Mouse (Mus musculus) midbrain, postnatal 0 days (tissue): ENCODE results near the gene Ctdspl. TPM values are rescaled to one million over a fixed set of nuclear protein-coding genes. Genes with fewer than 3 reads are reported as not detected.

Experiments used
- ATAC-seq: fragments of 200-750 bp; cut with Nextera tagmentation; 2 replicates; pipeline ENCODE4 v1.8.0; 2017; ENCODE audit warnings: moderate number of reproducible peaks, mild to moderate bottlenecking, moderate TSS enrichment, moderate library complexity; ENCODE audit not compliant: low FRiP score
- DNase-seq: peaks from one replicate; pipeline ENCODE4 v3.0.0-alpha.2; 2015; ENCODE audit warnings: low spot score
- H3K27ac ChIP-seq: fragments of 300-500 bp; sonication (generic); 2 replicates; pipeline ENCODE4 v1.5.1; 2014; ENCODE audit warnings: low read depth, mild to moderate bottlenecking, low read length, mixed read lengths
- H3K27me3 ChIP-seq: fragments of 300-500 bp; sonication (generic); 2 replicates; pipeline ENCODE4 v1.6.1; 2014; ENCODE audit warnings: low read length, control low read depth, mixed read lengths; ENCODE audit not compliant: insufficient read depth
- H3K36me3 ChIP-seq: fragments of 300-500 bp; sonication (generic); 2 replicates; pipeline ENCODE4 v1.6.1; 2014; ENCODE audit warnings: low read length, control low read depth, mixed read lengths; ENCODE audit not compliant: insufficient read depth
- H3K4me1 ChIP-seq: fragments of 300-500 bp; sonication (generic); 2 replicates; pipeline ENCODE4 v1.6.1; 2014; ENCODE audit warnings: mild to moderate bottlenecking, control low read depth, antibody characterized with exemption, low read length, mixed read lengths; ENCODE audit not compliant: insufficient read depth
- H3K4me2 ChIP-seq: fragments of 300-500 bp; sonication (generic); 2 replicates; pipeline ENCODE4 v1.6.1; 2014; ENCODE audit warnings: low read depth, mild to moderate bottlenecking, low read length, mixed read lengths; ENCODE audit not compliant: poor library complexity, severe bottlenecking
- H3K4me3 ChIP-seq: fragments of 300-500 bp; sonication (generic); 2 replicates; pipeline ENCODE4 v1.5.1; 2014; ENCODE audit warnings: low read depth, mild to moderate bottlenecking, low read length, moderate library complexity
- H3K9ac ChIP-seq: fragments of 300-500 bp; sonication (generic); replicated peaks from 2 replicates; pipeline ENCODE4 v1.6.1; 2014; ENCODE audit warnings: mild to moderate bottlenecking, low read length, moderate library complexity, mixed read lengths; ENCODE audit not compliant: poor library complexity, severe bottlenecking
- H3K9me3 ChIP-seq: fragments of 300-500 bp; sonication (generic); 2 replicates; pipeline ENCODE4 v1.6.1; 2016; ENCODE audit warnings: low read length, control low read depth
- CTCF ChIP-seq: IDR thresholded peaks from 2 replicates; pipeline ENCODE4 v1.5.1; 2016; ENCODE audit warnings: antibody characterized with exemption, mild to moderate bottlenecking
- WGBS: fragments of 180-500 bp; shearing (Covaris S2); extraction: QIAGEN DNeasy Blood & Tissue Kit; methylation state at CpG from one replicate; pipeline ENCODE4 v1.1.7; 2014; 5-methylcytosine and 5-hydroxymethylcytosine counted together
- polyA plus RNA-seq: library from polyadenylated mRNA; unstranded; fragments of >200 nt; fragmentation: Nextera tagmentation; extraction: Ambion mirVana; gene quantifications from 2 replicates; pipeline ENCODE4 v1.2.1, GENCODE M21; 2015
- total RNA-seq: library from RNA; depleted of rRNA; stranded (reverse); fragments of >200 nt; gene quantifications from 2 replicates; pipeline ENCODE4 v1.2.3, GENCODE M21; 2014

Ctdspl gene
- total and polyA plus RNA-seq, 2 experiments from 2014 or later = 7.1 to 11.9 TPM

GRCm38 (mm10) chr9:118975758-118976157, 49.5 kb downstream of the Ctdspl start:
- no peak for DNase-seq
- ATAC-seq = no peak
- Histone ChIP-seq H3K27me3 (no peaks in the 10 kb centered on the region), H3K4me3 (no peak overlapping the region), H3K27ac (no peak overlapping the region), H3K4me2 (no peak overlapping the region), H3K9me3 (no peaks in the 10 kb centered on the region), H3K36me3 (no peaks in the 10 kb centered on the region), H3K4me1 (peaks cover 4% of the 10 kb centered on the region; the same call in 1 of the 2 replicates), H3K9ac (no peak overlapping the region)
- no peak for TF ChIP-seq CTCF
- 44% methylated on average over 9 of the region's 9 CpGs for WGBS

GRCm38 (mm10) chr9:118976561-118976960, 50.3 kb downstream of the Ctdspl start:
- H3K4me2 ChIP-seq = no peak overlapping the region
- H3K9ac ChIP-seq = no peak overlapping the region
- ATAC-seq (no peak), DNase-seq (no peak)
- H3K9me3 ChIP-seq = no peaks in the 10 kb centered on the region
- no peaks in the 10 kb centered on the region for H3K36me3 ChIP-seq
- no peak overlapping the region for H3K4me3 ChIP-seq
- H3K27ac ChIP-seq = no peak overlapping the region
- H3K4me1 ChIP-seq = peaks cover 4% of the 10 kb centered on the region; the same call in 1 of the 2 replicates
- H3K27me3 ChIP-seq = no peaks in the 10 kb centered on the region
- WGBS = 80% methylated on average over 7 of the region's 7 CpGs
- TF ChIP-seq CTCF = no peak

- no peak overlapping the region for H3K4me3 ChIP-seq
- DNase-seq = no peak
- no peak for ATAC-seq
- H3K36me3 ChIP-seq = no peaks in the 10 kb centered on the region
- H3K4me1 ChIP-seq = peaks cover 4% of the 10 kb centered on the region; the same call in 1 of the 2 replicates
- H3K9ac ChIP-seq = no peak overlapping the region
- TF ChIP-seq CTCF = no peak
- H3K9me3 ChIP-seq = no peaks in the 10 kb centered on the region
- H3K27ac ChIP-seq = no peak overlapping the region
- no peak overlapping the region for H3K4me2 ChIP-seq
- H3K27me3 ChIP-seq = no peaks in the 10 kb centered on the region
- WGBS = 98% methylated on average over 7 of the region's 7 CpGs
These were observed 51.2 kb downstream of the Ctdspl start for GRCm38 (mm10) chr9:118977425-118977824.

DNA sequence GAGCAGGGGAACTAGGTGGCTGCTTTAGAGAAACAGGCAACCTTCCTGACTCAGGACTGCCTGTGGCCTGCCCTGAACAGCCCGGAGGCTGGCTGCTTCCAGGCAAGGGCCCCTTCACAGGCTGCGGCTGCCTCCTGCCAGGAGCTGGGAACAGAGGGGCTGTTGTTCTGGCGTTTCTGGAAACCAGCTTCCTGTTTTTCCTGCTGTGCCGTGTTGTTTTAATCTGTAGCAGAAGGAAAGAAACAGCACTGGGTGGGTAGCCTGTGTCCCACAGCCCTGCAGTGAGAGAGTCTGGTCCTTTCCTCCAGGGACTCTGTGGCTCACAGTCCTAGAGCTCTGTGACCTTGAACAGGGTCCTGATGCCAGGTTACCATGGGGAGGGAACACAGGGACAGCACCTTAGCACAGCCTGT, 54.2 kb downstream of the Ctdspl start:
- H3K9me3 ChIP-seq = no peaks in the 10 kb centered on the region
- H3K4me1 ChIP-seq = peaks cover 8% of the 10 kb centered on the region; the same call in 1 of the 2 replicates
- no peak overlapping the region for H3K4me3 ChIP-seq
- DNase-seq (peak; percentile 66), ATAC-seq (peak; percentile 70; the same call in 1 of the 2 replicates)
- no peaks in the 10 kb centered on the region for H3K36me3 ChIP-seq
- no peaks in the 10 kb centered on the region for H3K27me3 ChIP-seq
- no peak for TF ChIP-seq CTCF
- no peak overlapping the region for H3K4me2 ChIP-seq
- 17% methylated on average over 4 of the region's 4 CpGs for WGBS
- H3K27ac ChIP-seq = peak overlapping the region; percentile 49
- no peak overlapping the region for H3K9ac ChIP-seq

GRCm38 (mm10) chr9:118984650-118985432, 58.6 kb downstream of the Ctdspl start:
- H3K4me2 ChIP-seq = no peak overlapping the region
- no peak overlapping the region for H3K9ac ChIP-seq
- 0 out of 2 replicates have a peak, but pooled peaks cover 9% of the 10 kb centered on the region for H3K4me1 ChIP-seq
- no peak for TF ChIP-seq CTCF
- H3K36me3 ChIP-seq = no peaks in the 10 kb centered on the region
- no peaks in the 10 kb centered on the region for H3K27me3 ChIP-seq
- H3K4me3 ChIP-seq = no peak overlapping the region
- no peak overlapping the region for H3K27ac ChIP-seq
- DNase-seq (no peak), ATAC-seq (no peak)
- no peaks in the 10 kb centered on the region for H3K9me3 ChIP-seq
- 67% methylated on average over 15 of the region's 15 CpGs for WGBS

- no peak for DNase-seq
- no peak overlapping the region for H3K9ac ChIP-seq
- no peaks in the 10 kb centered on the region for H3K9me3 ChIP-seq
These were observed 60.0 kb downstream of the Ctdspl start for GRCm38 (mm10) chr9:118986286-118986685.

More at GRCm38 (mm10) chr9:118986286-118986685, 60.0 kb downstream of the Ctdspl start:
- WGBS = 76% methylated on average over 11 of the region's 11 CpGs
- no peak for ATAC-seq
- Histone ChIP-seq H3K4me3 (no peak overlapping the region), H3K36me3 (no peaks in the 10 kb centered on the region), H3K4me2 (no peak overlapping the region), H3K27ac (no peak overlapping the region), H3K4me1 (0 out of 2 replicates have a peak, but pooled peaks cover 9% of the 10 kb centered on the region), H3K27me3 (no peaks in the 10 kb centered on the region)
- no peak for TF ChIP-seq CTCF
